Mouse (Mus musculus) stomach, postnatal 0 days (tissue): ENCODE measurements around the gene Sp3.

Source experiments
- CTCF ChIP-seq: IDR thresholded peaks from 2 replicates; pipeline ENCODE4 v1.5.1; 2016; ENCODE audit warnings: antibody characterized with exemption, low read depth, mild to moderate bottlenecking, moderate library complexity
- EP300 ChIP-seq: optimal IDR thresholded peaks from 2 replicates; pipeline ENCODE3; 2016; ENCODE audit warnings: antibody characterized with exemption

GRCm38 (mm10) chr2:72956415-72956814 lies 23.8 kb downstream of the Sp3 start:
- TF ChIP-seq CTCF (no peak), EP300 (no peak)
